Mouse (Mus musculus) megakaryocyte, embryonic 14.5 days (primary cell): ENCODE data around the gene Mllt6. TPM values are rescaled to one million over a fixed set of nuclear protein-coding genes. Genes with fewer than 3 reads are reported as not detected.

Experiments
- H3K27me3 ChIP-seq: replicated peaks from 2 replicates; pipeline ENCODE3; 2012; ENCODE audit warnings: inconsistent platforms
- H3K36me3 ChIP-seq: replicated peaks from 2 replicates; pipeline ENCODE3; 2012; ENCODE audit warnings: low read length, inconsistent platforms, mixed read lengths
- H3K4me1 ChIP-seq: 2 replicates; pipeline ENCODE4 v1.6.1; 2012; ENCODE audit warnings: inconsistent platforms
- H3K4me3 ChIP-seq: replicated peaks from 2 replicates; pipeline ENCODE3; 2012; ENCODE audit warnings: moderate library complexity, mild to moderate bottlenecking, inconsistent platforms
- H3K9me3 ChIP-seq: 2 replicates; pipeline ENCODE4 v1.6.1; 2012; ENCODE audit warnings: inconsistent platforms
- FLI1 ChIP-seq: IDR thresholded peaks from 2 replicates; pipeline ENCODE4 v1.6.1; 2012; ENCODE audit warnings: low read length, inconsistent platforms, mixed read lengths
- GATA1 ChIP-seq: IDR thresholded peaks from 3 replicates; pipeline ENCODE4 v1.6.1; 2012; ENCODE audit warnings: mixed read lengths, low read length, inconsistent platforms, borderline replicate concordance
- polyA plus RNA-seq: library from polyadenylated mRNA; stranded (reverse); fragments of >175 nt; gene quantifications from 2 replicates; pipeline ENCODE4 v1.2.3, GENCODE M21; 2012; ENCODE audit warnings: low replicate concordance; ENCODE audit not compliant: insufficient read depth

The Mllt6 gene
- polyA plus RNA-seq, 1 experiment: 8.6 TPM

- Histone ChIP-seq H3K27me3 (peaks cover 19% of the 10 kb centered on the region), H3K4me1 (no peaks in the 10 kb centered on the region), H3K9me3 (no peaks in the 10 kb centered on the region), H3K4me3 (no peak overlapping the region), H3K36me3 (peaks cover 90% of the 10 kb centered on the region)
- TF ChIP-seq FLI1 (no peak), GATA1 (no peak)
Observed at GRCm38 (mm10) chr11:97676050-97676754, 13.0 kb downstream of the Mllt6 start.

- no peaks in the 10 kb centered on the region for H3K4me1 ChIP-seq
- TF ChIP-seq GATA1 (no peak), FLI1 (no peak)
- H3K4me3 ChIP-seq: no peak overlapping the region
- H3K27me3 ChIP-seq: peaks cover 11% of the 10 kb centered on the region
- H3K9me3 ChIP-seq: no peaks in the 10 kb centered on the region
- H3K36me3 ChIP-seq: peaks cover 90% of the 10 kb centered on the region
Observed at GRCm38 (mm10) chr11:97677381-97677780, 14.2 kb downstream of the Mllt6 start.

GRCm38 (mm10) chr11:97677842-97678241, 14.6 kb downstream of the Mllt6 start:
- Histone ChIP-seq H3K27me3 (peaks cover 11% of the 10 kb centered on the region), H3K36me3 (peaks cover 88% of the 10 kb centered on the region), H3K4me1 (no peaks in the 10 kb centered on the region), H3K9me3 (no peaks in the 10 kb centered on the region), H3K4me3 (no peak overlapping the region)
- TF ChIP-seq GATA1 (no peak), FLI1 (no peak)

- no peak overlapping the region for H3K4me3 ChIP-seq
- H3K9me3 ChIP-seq: no peaks in the 10 kb centered on the region
- peaks cover 84% of the 10 kb centered on the region for H3K36me3 ChIP-seq
- H3K4me1 ChIP-seq: no peaks in the 10 kb centered on the region
- TF ChIP-seq GATA1: no peak
- TF ChIP-seq FLI1: no peak
- H3K27me3 ChIP-seq: peaks cover 11% of the 10 kb centered on the region
Observed at GRCm38 (mm10) chr11:97678301-97678700, 15.1 kb downstream of the Mllt6 start.

- H3K36me3 ChIP-seq: peaks cover 64% of the 10 kb centered on the region
- H3K4me1 ChIP-seq: peaks cover 20% of the 10 kb centered on the region
- no peaks in the 10 kb centered on the region for H3K9me3 ChIP-seq
- peaks cover 19% of the 10 kb centered on the region for H3K27me3 ChIP-seq
- H3K4me3 ChIP-seq: no peak overlapping the region
- TF ChIP-seq GATA1 (no peak), FLI1 (no peak)
Observed at GRCm38 (mm10) chr11:97680430-97680829, 17.2 kb downstream of the Mllt6 start.

- no peaks in the 10 kb centered on the region for H3K9me3 ChIP-seq
- peaks cover 32% of the 10 kb centered on the region for H3K27me3 ChIP-seq
- H3K4me1 ChIP-seq: peaks cover 38% of the 10 kb centered on the region
- H3K36me3 ChIP-seq: peaks cover 44% of the 10 kb centered on the region
- H3K4me3 ChIP-seq: no peak overlapping the region
- TF ChIP-seq FLI1: no peak
- no peak for TF ChIP-seq GATA1
Observed at GRCm38 (mm10) chr11:97682504-97683055, 19.4 kb downstream of the Mllt6 start.

- no peak for TF ChIP-seq GATA1
- no peak for TF ChIP-seq FLI1
- Histone ChIP-seq H3K4me3 (peak overlapping the region; percentile 19), H3K27me3 (peaks cover 29% of the 10 kb centered on the region), H3K4me1 (peaks cover 38% of the 10 kb centered on the region), H3K9me3 (no peaks in the 10 kb centered on the region), H3K36me3 (peaks cover 35% of the 10 kb centered on the region)
Observed at GRCm38 (mm10) chr11:97684063-97684680, 21.0 kb downstream of the Mllt6 start.

- TF ChIP-seq FLI1: no peak
- no peak for TF ChIP-seq GATA1
- Histone ChIP-seq H3K36me3 (peaks cover 32% of the 10 kb centered on the region), H3K4me3 (peak overlapping the region; percentile 28), H3K4me1 (peaks cover 38% of the 10 kb centered on the region), H3K9me3 (no peaks in the 10 kb centered on the region), H3K27me3 (peaks cover 28% of the 10 kb centered on the region)
Observed at GRCm38 (mm10) chr11:97684766-97685165, 21.6 kb downstream of the Mllt6 start.

- Histone ChIP-seq H3K9me3 (no peaks in the 10 kb centered on the region), H3K4me3 (peak within 1 kb of the TSS; percentile 91), H3K27me3 (peaks cover 28% of the 10 kb centered on the region), H3K36me3 (peaks cover 33% of the 10 kb centered on the region), H3K4me1 (peaks cover 41% of the 10 kb centered on the region)
- TF ChIP-seq FLI1: no peak
- TF ChIP-seq GATA1: no peak
Observed at GRCm38 (mm10) chr11:97685613-97686321, 22.6 kb downstream of the Mllt6 start, which contains the start of gene Cisd3. Gene Cisd3, plus strand, starts transcription at chr11:97685826.
